ENCODE assay signal across 21 mouse cellular contexts in the genomic region with DNA sequence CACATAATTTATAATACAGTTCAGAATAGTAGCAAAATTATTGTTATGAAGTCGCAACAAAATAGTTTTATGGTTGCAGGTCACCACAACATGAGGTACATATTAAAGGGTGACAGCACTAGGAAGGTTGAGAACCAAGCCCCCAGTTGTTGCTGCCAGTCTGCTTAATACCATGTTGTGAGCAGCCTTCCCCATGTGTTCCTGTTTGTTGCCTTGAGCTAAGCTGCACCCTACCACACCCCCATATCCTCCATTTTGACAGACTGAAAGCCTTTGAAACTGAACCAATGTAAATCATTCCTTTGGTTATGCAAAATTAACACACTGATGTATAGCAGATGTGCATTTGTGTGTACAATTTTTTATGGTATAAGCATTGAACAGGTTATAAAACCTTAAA.
"Had no signal": no experiment of that assay in that cellular context is flagged by ENCODE, and none has a peak within 500 bp of the region (broad histone marks: within the 10 kb centered on the region; RNA-seq: fewer than 3 reads in every experiment).

No protein-coding gene starts in this region.

- H3K4me3 ChIP-seq: limb, embryonic 15.5 days; midbrain, embryonic 12.5 days; midbrain, embryonic 15.5 days; myocyte; neural tube, embryonic 13.5 days; stomach, embryonic 15.5 days had no signal

- H3K27me3 ChIP-seq: limb, embryonic 15.5 days; midbrain, embryonic 12.5 days; midbrain, embryonic 15.5 days; neural tube, embryonic 13.5 days; stomach, embryonic 15.5 days had no signal

- H3K9me3 ChIP-seq: limb, embryonic 15.5 days; midbrain, embryonic 12.5 days; midbrain, embryonic 15.5 days; neural tube, embryonic 13.5 days; stomach, embryonic 15.5 days had no signal

- ATAC-seq: liver, postnatal 0 days; lung, postnatal 0 days; midbrain, embryonic 15.5 days had no signal

- H3K4me1 ChIP-seq: midbrain, embryonic 12.5 days; midbrain, embryonic 15.5 days; neural tube, embryonic 13.5 days had no signal

- H3K4me2 ChIP-seq: limb, embryonic 15.5 days; liver, embryonic 11.5 days; lung, embryonic 14.5 days; midbrain, embryonic 12.5 days; midbrain, embryonic 15.5 days; neural tube, embryonic 13.5 days; stomach, embryonic 15.5 days had no signal

- H3K9ac ChIP-seq: limb, embryonic 15.5 days; liver, embryonic 14.5 days; liver, postnatal 0 days; lung, embryonic 14.5 days; midbrain, embryonic 12.5 days; midbrain, embryonic 15.5 days; neural tube, embryonic 13.5 days; stomach, embryonic 15.5 days had no signal

- DNase-seq: kidney, adult 18-20 months; kidney, adult 9 months; kidney, postnatal 14 days; kidney, postnatal 4 days; liver, postnatal 0 days; lung, embryonic 14.5 days; retina, postnatal 1 day; right cerebral cortex, postnatal 25 days; spleen, adult 18-20 months; thymus, adult 18-20 months; thymus, postnatal 36 days had no signal

- H3K27ac ChIP-seq: limb, embryonic 15.5 days; liver, embryonic 14.5 days; macrophage; midbrain, embryonic 12.5 days; midbrain, embryonic 15.5 days; neural tube, embryonic 13.5 days; stomach, embryonic 15.5 days had no signal
